Mouse (Mus musculus) liver (tissue): ENCODE measurements at regions not wholly inside any gene's neighbourhood (a gene's known extent, or its start where the extent isn't known, plus 50 kb on each side); places are given as distances from the start of the nearest gene placed in this dataset.

Experiments
- DNase-seq: peaks from one replicate; pipeline ENCODE4 v3.0.0-alpha.2; 2020; ENCODE audit warnings: mixed read lengths

DNA sequence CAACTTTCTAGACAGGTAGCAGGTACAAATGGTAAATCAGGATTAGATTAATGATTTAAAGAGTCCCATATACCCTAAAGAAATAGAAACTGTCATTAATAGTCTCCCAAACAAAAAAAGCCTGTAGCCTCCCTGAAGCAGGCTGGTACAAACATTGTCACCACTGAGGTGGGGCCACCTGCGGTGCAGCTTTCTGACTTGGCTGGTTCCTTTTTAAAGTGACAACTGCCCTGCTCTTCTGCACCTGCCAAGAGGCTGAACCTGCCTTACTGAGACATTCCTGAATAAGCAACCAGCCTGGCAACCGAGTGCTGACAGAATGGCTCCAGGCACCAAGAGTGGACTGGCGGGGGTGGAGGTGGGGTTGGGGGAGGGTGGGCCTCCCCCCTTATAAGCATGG is 687.0 kb upstream of the Vrk2 start:
- DNase-seq, result no peak

DNA sequence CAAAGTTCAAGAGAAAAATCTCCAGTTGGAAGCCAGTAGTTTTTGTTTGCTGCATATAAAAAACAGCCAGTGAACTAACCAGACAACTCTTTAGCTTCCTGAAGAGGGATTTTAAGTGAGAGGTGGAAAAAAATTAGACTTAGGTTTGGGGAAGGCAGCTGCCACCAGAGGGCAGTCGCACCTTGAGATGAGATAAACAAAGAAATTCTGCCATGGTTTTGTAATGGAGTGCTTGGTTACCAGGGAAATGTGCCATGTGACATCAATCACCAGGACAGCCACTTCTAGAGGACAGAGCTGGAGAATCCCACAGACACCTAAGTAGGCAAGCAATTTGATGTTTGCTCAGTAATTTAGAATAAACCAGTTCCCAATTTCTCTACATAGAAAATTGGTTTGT is 670.5 kb upstream of the Vrk2 start:
- DNase-seq, result peak; percentile 29

DNA sequence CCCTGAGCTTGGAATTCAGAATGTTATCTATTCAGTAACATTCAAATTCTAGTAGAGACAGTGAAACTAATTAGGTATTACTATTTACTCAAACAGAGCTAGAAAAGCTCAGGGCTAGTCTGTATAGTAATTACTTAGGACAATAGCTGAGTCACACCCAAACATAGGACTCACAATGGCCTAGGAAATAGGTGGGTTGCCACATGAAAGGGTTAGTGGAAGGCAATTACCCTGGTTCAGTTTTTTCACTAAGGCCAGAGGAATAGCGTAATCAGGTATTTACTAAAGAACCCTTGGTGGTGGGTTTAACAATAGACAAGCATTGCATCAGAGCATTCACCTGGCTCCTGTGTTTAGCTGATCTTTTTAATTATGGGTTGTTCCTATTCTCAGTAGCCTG is 664.7 kb upstream of the Vrk2 start:
- DNase-seq, result no peak

DNA sequence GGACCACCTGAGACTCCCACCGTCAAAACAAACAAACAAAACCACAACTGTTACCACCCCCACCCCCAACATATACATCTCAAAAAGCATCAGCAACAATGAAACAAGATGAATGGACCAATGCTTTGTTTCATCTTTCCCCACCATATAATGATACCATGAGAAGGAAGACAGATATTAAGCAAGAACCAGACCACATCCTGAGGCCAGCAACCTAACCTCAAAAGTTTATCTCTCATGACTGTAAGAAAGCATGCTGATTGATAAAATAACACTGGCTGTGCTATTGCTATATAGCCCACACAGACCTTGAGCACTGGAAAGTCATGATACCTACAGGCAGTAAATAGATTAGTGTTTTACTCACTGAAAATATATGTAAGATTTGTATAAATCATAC is 642.1 kb upstream of the Vrk2 start:
- no peak for DNase-seq

DNA sequence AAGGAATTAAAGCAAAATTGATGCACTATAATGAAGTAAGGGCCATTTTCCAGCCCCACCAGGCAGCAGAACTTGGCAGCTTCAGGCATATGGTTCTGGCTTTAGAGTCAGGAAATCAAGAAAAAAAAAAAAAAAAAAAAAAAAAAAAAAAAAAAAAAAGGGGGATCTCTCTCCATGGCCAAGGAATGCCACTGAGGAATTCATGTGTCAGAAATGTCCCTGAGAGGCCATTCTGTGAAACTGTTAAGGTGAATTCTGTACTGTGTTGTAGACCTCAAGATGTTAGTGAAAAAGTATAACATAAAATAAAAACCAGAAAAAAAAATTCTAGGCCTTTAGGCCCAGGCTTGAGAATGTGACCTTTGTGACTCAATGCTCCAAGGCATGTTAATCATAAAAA is 632.7 kb upstream of the Vrk2 start:
- no peak for DNase-seq

DNA sequence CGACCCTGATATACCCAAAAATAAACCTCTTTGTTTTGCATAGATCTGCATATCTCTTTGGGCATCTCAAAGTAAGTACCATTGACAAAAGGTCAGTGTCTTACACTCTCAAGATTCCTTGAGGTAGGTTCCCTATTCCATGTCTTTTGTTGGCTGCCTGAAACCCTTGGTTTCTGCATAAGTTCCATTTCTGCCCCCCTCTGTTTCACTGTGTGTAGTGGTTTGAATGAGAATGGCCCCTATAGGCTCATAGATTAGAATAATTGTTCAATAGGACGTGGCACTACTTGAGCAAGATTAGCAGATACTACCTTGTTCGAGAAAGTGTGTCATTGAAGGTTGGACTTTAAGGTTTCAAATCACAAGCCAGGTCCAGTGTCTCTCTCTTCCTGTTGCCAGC is 628.6 kb upstream of the Vrk2 start:
- no peak for DNase-seq

DNA sequence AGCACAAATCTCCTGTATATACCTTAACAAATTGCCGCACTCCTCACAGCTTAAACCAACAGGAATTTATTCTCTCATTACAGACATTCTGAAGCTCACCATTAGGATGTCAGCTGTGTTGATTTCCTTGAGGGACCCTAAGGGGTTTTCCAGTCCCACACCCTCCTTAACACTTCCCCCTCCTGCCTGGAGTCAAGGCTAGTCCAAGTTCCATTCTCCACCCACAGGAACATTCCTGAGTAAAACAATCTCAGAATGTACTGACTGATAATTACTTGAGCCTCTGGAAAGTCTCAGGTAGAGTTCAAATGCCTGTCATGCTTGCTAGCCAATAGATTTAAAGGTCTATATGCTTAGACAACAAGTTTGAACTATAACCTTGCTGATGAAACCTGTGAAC is 628.2 kb upstream of the Vrk2 start:
- no peak for DNase-seq

DNA sequence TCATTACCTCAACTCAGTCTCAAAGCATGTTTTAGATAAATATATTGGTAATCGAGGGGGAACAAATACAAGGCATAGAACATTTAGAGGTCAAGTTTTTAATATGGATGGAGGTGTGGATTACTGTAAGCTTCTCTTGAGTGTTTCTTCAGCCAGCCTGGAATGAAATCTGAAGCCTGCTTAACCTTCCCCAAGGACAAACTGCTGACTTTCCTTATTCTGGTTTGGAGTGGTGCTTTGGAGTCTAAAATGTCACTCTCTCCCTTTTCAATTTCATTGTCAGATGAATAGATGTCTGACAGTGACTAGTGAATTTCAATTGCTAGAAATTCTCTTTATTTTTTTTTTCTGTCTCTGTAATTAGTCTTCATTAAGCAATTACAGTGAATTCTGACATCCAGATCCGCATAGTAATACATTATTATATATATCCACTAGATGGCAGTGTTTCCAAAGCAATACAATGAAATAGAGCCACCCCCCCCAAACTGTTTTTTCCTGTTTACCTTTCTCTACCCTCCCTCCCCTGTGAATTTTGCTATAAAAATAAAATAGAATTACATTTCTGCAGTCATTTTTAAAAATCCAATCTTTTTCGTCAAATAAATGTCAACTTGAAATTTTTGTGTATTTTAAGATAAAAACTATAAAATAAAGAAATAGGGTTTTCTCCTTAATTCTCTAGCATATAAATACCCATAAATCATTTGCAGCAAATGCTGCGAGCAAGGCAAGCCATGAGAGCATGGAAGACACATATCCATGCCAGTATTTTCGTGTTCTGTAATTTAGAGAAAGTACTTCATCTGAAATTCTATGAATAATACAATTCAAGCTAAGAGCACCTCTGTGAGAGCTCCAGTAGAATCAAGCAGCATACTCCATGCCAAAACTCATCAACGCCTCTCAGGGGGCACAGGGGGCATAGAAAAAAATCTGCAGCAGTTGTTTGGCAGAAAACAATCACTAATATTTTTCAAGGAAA is 626.2 kb upstream of the Vrk2 start:
- no peak for DNase-seq

DNA sequence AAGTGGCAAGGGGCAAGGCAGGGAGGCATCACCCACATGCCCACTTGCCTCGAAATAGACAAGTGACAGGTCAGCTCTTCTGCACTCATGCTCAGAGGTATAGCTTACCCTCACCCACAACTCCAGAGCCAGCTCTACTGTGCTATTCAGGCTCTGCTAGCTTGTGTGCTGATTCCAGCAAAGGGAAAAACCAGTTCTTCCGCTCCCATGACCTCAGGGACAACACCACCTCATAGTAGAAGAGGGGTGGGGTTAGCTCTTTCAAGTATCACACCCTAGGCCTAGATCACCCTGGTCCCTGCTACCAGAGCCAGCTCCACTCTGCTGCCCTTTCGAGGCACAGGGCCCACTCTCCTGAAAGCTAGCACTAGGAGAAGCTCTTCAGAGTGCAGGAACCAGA is 622.0 kb upstream of the Vrk2 start:
- no peak for DNase-seq

DNA sequence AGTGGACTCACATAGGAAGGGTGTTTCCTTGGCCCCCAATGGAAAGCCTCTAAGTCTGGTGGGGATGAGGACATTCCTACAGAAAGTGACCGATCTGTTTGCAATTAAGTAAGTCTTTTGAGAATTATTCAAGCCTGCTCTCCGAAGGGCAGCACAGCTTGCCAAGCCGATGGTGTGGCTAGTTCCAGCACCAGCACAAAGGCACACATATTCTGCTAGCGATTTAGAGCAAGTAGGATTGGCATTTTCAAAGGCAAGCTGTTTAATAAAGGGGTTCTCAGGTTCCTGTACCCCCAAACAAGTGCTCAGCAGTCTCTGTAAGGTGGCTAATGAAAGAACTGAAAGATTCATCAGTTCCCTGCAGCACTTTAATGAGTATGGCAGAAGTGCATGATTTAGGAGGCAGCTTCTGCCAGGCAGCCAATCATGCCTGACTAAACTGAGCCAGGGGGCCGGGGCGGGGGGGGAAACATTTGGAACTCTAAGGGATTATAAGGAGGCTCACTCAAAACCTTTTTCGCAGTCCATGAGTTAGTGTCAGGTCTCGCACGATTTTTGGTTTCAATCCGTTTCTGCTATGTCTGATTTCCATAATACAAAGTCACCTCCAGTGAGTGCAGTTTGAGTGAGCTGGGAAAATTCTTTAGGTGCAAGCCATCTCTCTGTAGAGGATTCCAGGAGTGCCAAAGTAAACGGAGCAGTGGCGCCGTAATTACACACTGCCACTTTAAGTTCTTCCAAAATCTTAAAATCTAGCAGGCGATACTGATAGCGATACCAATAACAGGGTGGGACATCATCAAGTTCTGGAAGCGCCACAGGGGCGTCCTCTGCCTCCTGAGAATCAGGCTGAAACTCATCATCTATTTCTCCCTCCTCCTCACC is 609.8 kb upstream of the Vrk2 start:
- DNase-seq, result no peak

DNA sequence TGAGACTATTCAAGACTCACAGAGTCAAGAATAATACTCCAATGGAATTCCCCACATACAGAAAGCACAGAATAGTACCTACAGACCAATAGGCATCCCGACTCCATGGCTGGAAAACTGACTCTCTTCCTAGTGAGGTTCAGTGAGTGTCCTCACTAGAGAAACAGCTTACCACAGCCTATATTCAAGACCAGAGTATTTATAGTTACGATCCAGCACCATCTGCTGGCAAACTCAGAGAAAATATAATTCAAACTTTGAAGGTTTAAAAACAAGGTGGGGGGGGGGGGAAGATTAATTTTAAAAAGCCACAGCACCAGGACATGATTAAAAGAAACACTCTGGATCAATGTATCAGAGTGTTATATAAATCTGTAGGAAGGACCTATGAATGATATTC is 590.2 kb upstream of the Vrk2 start:
- DNase-seq, result no peak

DNA sequence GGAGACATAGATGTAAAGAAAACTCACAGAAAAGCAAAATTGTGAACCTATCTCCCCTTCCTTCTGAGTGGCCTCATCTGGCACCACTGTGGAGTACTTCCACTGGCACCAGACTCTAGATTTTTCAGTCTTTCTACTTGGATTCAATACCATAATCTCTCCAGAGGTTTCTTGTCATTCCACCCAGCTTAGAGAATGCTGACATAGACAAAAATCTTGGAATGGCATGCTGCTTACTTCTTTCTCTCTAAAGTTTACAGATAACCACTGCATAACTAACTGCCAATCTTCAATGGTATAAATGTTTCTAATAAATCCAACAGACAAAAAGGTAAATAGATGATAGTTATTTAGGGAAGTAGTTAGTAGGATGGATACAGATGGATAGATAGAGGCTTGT is 589.6 kb upstream of the Vrk2 start:
- DNase-seq, result no peak

DNA sequence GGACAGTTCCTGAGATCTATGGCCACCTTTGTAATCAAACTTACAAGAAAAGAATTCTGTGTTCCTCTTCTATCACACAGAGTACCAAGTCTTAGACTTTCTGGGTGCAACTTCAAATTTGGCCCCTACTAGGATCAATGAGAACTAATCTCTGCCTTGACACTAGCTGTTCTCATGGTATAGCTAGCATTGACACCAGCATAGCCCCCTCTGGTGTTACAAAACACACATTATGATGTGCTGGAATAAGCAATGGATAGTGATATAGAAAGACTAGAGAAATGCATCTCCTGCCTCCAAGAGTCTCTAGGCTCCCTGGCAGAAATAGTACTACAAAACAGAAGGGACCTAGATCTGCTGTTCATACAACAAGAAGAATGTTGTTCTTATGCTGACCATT is 566.6 kb upstream of the Vrk2 start:
- DNase-seq, result no peak
